Mouse (Mus musculus): ENCODE measurements at regions not wholly inside any gene's neighbourhood (a gene's known extent, or its start where the extent isn't known, plus 50 kb on each side); places are given as distances from the start of the nearest gene placed in this dataset.

GRCm38 (mm10) chr11:19341379-19341778 is 322.6 kb upstream of the Meis1 start:
- Histone ChIP-seq H3K27ac (no peak overlapping the region), H3K4me2 (no peak overlapping the region), H3K4me3 (replicated peaks) (no peak overlapping the region), H3K36me3 (no peaks in the 10 kb centered on the region), H3K4me1 (no peaks in the 10 kb centered on the region), H3K9me3 (replicated peaks) (no peaks in the 10 kb centered on the region), H3K9ac (no peak overlapping the region), H3K27me3 (no peaks in the 10 kb centered on the region)
- no peak for ATAC-seq (replicated peaks; ENCODE audit: low FRiP score)
- 58% methylated on average over 3 of the region's 3 CpGs for WGBS

GRCm38 (mm10) chr11:19342803-19343202 is 324.0 kb upstream of the Meis1 start:
- no peak overlapping the region for H3K27ac ChIP-seq
- ATAC-seq (replicated peaks; ENCODE audit: low FRiP score): no peak
- H3K4me3 ChIP-seq (replicated peaks): no peak overlapping the region
- H3K9me3 ChIP-seq (replicated peaks): no peaks in the 10 kb centered on the region
- H3K9ac ChIP-seq: no peak overlapping the region
- 85% methylated on average over 4 of the region's 4 CpGs for WGBS
- H3K4me2 ChIP-seq: no peak overlapping the region
- no peaks in the 10 kb centered on the region for H3K36me3 ChIP-seq
- H3K27me3 ChIP-seq: no peaks in the 10 kb centered on the region
- H3K4me1 ChIP-seq: no peaks in the 10 kb centered on the region

- H3K36me3 ChIP-seq: no peaks in the 10 kb centered on the region
- no peak overlapping the region for H3K4me3 ChIP-seq (replicated peaks)
- no peaks in the 10 kb centered on the region for H3K9me3 ChIP-seq (replicated peaks)
- no peak overlapping the region for H3K9ac ChIP-seq
- WGBS: 83% methylated on average over 3 of the region's 3 CpGs
- H3K27me3 ChIP-seq: no peaks in the 10 kb centered on the region
- no peak for ATAC-seq (replicated peaks; ENCODE audit: low FRiP score)
- H3K27ac ChIP-seq: no peak overlapping the region
- H3K4me2 ChIP-seq: no peak overlapping the region
- H3K4me1 ChIP-seq: peaks cover 5% of the 10 kb centered on the region
Measured at GRCm38 (mm10) chr11:19346276-19346826, 327.6 kb upstream of the Meis1 start.

- H3K4me3 ChIP-seq (replicated peaks): no peak overlapping the region
- peak; percentile 75 for ATAC-seq (replicated peaks; ENCODE audit: low FRiP score)
- peak overlapping the region; percentile 70 for H3K27ac ChIP-seq
Measured at GRCm38 (mm10) chr11:19350331-19351242, 331.8 kb upstream of the Meis1 start.

GRCm38 (mm10) chr11:19351243-19351787 is 332.5 kb upstream of the Meis1 start:
- Histone ChIP-seq H3K9ac (no peak overlapping the region), H3K4me2 (peak overlapping the region; percentile 41; the same call in 1 of the 2 replicates), H3K9me3 (replicated peaks) (no peaks in the 10 kb centered on the region)

More at GRCm38 (mm10) chr11:19350331-19351242, 331.8 kb upstream of the Meis1 start:
- WGBS: 31% methylated on average over 13 of the region's 13 CpGs
- Histone ChIP-seq H3K36me3 (no peaks in the 10 kb centered on the region), H3K27me3 (no peaks in the 10 kb centered on the region), H3K9ac (no peak overlapping the region), H3K9me3 (replicated peaks) (no peaks in the 10 kb centered on the region), H3K4me1 (peaks cover 17% of the 10 kb centered on the region), H3K4me2 (peak overlapping the region; percentile 41)

GRCm38 (mm10) chr11:19353706-19354105 is 334.9 kb upstream of the Meis1 start:
- Histone ChIP-seq H3K9me3 (replicated peaks) (no peaks in the 10 kb centered on the region), H3K4me1 (peaks cover 23% of the 10 kb centered on the region), H3K4me3 (replicated peaks) (no peak overlapping the region), H3K9ac (no peak overlapping the region), H3K27me3 (no peaks in the 10 kb centered on the region), H3K27ac (no peak overlapping the region), H3K4me2 (no peak overlapping the region), H3K36me3 (no peaks in the 10 kb centered on the region)
- no peak for ATAC-seq (replicated peaks; ENCODE audit: low FRiP score)
- 75% methylated on average over 3 of the region's 3 CpGs for WGBS

More at GRCm38 (mm10) chr11:19351243-19351787, 332.5 kb upstream of the Meis1 start:
- Histone ChIP-seq H3K36me3 (no peaks in the 10 kb centered on the region), H3K27ac (peak overlapping the region; percentile 39; the same call in 1 of the 2 replicates), H3K4me1 (peaks cover 23% of the 10 kb centered on the region), H3K27me3 (no peaks in the 10 kb centered on the region), H3K4me3 (replicated peaks) (no peak overlapping the region)
- 41% methylated on average over 7 of the region's 7 CpGs for WGBS
- ATAC-seq (replicated peaks; ENCODE audit: low FRiP score): no peak

GRCm38 (mm10) chr11:19355179-19355578 is 336.4 kb upstream of the Meis1 start:
- H3K4me2 ChIP-seq: no peak overlapping the region
- H3K9ac ChIP-seq: no peak overlapping the region
- no peaks in the 10 kb centered on the region for H3K27me3 ChIP-seq
- peaks cover 17% of the 10 kb centered on the region for H3K4me1 ChIP-seq
- H3K36me3 ChIP-seq: no peaks in the 10 kb centered on the region
- 50% methylated on average over 2 of the region's 2 CpGs for WGBS
- H3K9me3 ChIP-seq (replicated peaks): no peaks in the 10 kb centered on the region
- H3K27ac ChIP-seq: no peak overlapping the region
- no peak for ATAC-seq (replicated peaks; ENCODE audit: low FRiP score)
- no peak overlapping the region for H3K4me3 ChIP-seq (replicated peaks)

GRCm38 (mm10) chr11:19356151-19356550 is 337.4 kb upstream of the Meis1 start:
- 0 out of 2 replicates have a peak, but pooled peaks have one; percentile 25 for ATAC-seq (replicated peaks; ENCODE audit: low FRiP score)
- no peak overlapping the region for H3K4me3 ChIP-seq (replicated peaks)
- H3K4me1 ChIP-seq: peaks cover 17% of the 10 kb centered on the region
- no peaks in the 10 kb centered on the region for H3K9me3 ChIP-seq (replicated peaks)
- no peaks in the 10 kb centered on the region for H3K27me3 ChIP-seq
- no peak overlapping the region for H3K27ac ChIP-seq
- no peak overlapping the region for H3K9ac ChIP-seq
- H3K4me2 ChIP-seq: no peak overlapping the region
- no peaks in the 10 kb centered on the region for H3K36me3 ChIP-seq
- WGBS: 14% methylated on average over 2 of the region's 2 CpGs

- H3K4me3 ChIP-seq (replicated peaks): no peak overlapping the region
- WGBS: 73% methylated on average over 1 of the region's 1 CpGs
- H3K4me2 ChIP-seq: no peak overlapping the region
- no peaks in the 10 kb centered on the region for H3K36me3 ChIP-seq
- H3K4me1 ChIP-seq: 0 out of 2 replicates have a peak, but pooled peaks cover 2% of the 10 kb centered on the region
- no peak overlapping the region for H3K9ac ChIP-seq
- no peak for ATAC-seq (replicated peaks; ENCODE audit: low FRiP score)
- H3K27me3 ChIP-seq: no peaks in the 10 kb centered on the region
- H3K27ac ChIP-seq: no peak overlapping the region
- H3K9me3 ChIP-seq (replicated peaks): no peaks in the 10 kb centered on the region
Measured at GRCm38 (mm10) chr11:19369152-19369551, 350.4 kb upstream of the Meis1 start.

GRCm38 (mm10) chr11:19373476-19373875 is 354.7 kb upstream of the Meis1 start:
- no peaks in the 10 kb centered on the region for H3K36me3 ChIP-seq
- no peaks in the 10 kb centered on the region for H3K9me3 ChIP-seq (replicated peaks)
- no peak overlapping the region for H3K27ac ChIP-seq
- H3K27me3 ChIP-seq: no peaks in the 10 kb centered on the region
- no peak overlapping the region for H3K4me2 ChIP-seq
- no peaks in the 10 kb centered on the region for H3K4me1 ChIP-seq
- no peak for ATAC-seq (replicated peaks; ENCODE audit: low FRiP score)
- no peak overlapping the region for H3K4me3 ChIP-seq (replicated peaks)
- whole genome bisulfite sequencing: 73% methylated on average over 5 of the region's 5 CpGs
- H3K9ac ChIP-seq: no peak overlapping the region

GRCm38 (mm10) chr11:19380935-19381334 is 362.1 kb upstream of the Meis1 start:
- no peaks in the 10 kb centered on the region for H3K36me3 ChIP-seq
- H3K27ac ChIP-seq: no peak overlapping the region
- no peaks in the 10 kb centered on the region for H3K4me1 ChIP-seq
- no peaks in the 10 kb centered on the region for H3K27me3 ChIP-seq
- 34% methylated on average over 2 of the region's 2 CpGs for WGBS
- no peak overlapping the region for H3K4me2 ChIP-seq
- H3K4me3 ChIP-seq (replicated peaks): no peak overlapping the region
- no peak for ATAC-seq (replicated peaks; ENCODE audit: low FRiP score)
- H3K9ac ChIP-seq: no peak overlapping the region
- H3K9me3 ChIP-seq (replicated peaks): no peaks in the 10 kb centered on the region

GRCm38 (mm10) chr11:19389136-19389535 is 370.4 kb upstream of the Meis1 start:
- WGBS: 95% methylated on average over 6 of the region's 6 CpGs
- Histone ChIP-seq H3K27ac (no peak overlapping the region), H3K27me3 (no peaks in the 10 kb centered on the region), H3K9me3 (replicated peaks) (no peaks in the 10 kb centered on the region), H3K4me3 (replicated peaks) (no peak overlapping the region), H3K4me2 (no peak overlapping the region), H3K36me3 (no peaks in the 10 kb centered on the region), H3K9ac (no peak overlapping the region), H3K4me1 (no peaks in the 10 kb centered on the region)
- ATAC-seq (replicated peaks; ENCODE audit: low FRiP score): no peak
